Mouse (Mus musculus) megakaryocyte-erythroid progenitor cell, adult 5-6 weeks (primary cell): ENCODE results near the gene Tmem245. TPM values are rescaled to one million over a fixed set of nuclear protein-coding genes. Genes with fewer than 3 reads are reported as not detected.
A peak's percentile ranks its signal among the peaks of the same experiment; 100 is the strongest.
"Not testable (repeated sequence)": the region's sequence is repeated elsewhere in the genome, so short reads cannot be mapped to it uniquely, and the experiment has no call there.

Experiments used
- ATAC-seq: replicated peaks from 2 replicates; pipeline ENCODE4 v1.8.0; 2016; ENCODE audit warnings: mild to moderate bottlenecking, inconsistent platforms; ENCODE audit not compliant: severe bottlenecking, poor library complexity, low FRiP score, low TSS enrichment
- total RNA-seq, 2 experiments: library from RNA; stranded (forward) in 1 of 2; stranded (reverse) in 1 of 2; fragments of 200-1000, 215-1000 nt in 1 of 2; fragments of >200 nt in 1 of 2; fragmentation: Nextera tagmentation in 1 of 2; gene quantifications; 2 replicates each; pipeline ENCODE4 v1.2.3; 2014 to 2017

Tmem245 gene
- total RNA-seq, 2 experiments from 2014 or later: 4.7 to 11.8 TPM

DNA sequence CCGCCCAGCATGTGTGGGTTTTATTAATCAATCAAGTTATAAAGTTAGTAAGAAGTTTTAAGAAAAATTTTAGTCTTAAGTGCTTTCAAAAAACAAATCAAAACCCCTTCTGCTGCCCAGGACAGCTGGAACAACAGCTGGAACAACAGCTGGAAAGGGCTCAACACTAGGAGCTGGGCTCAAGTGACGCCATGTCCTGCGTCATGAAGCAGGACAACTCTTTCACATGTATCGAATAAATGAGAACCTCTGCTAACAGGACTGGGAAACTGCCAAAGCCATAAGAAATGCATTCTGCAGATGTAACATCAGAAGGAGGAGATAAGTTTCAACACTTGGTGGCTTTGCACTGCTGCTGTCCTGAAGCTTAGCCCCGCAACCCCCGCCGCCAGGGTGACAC lies 68.3 kb downstream of the Tmem245 start:
- no peak for ATAC-seq

DNA sequence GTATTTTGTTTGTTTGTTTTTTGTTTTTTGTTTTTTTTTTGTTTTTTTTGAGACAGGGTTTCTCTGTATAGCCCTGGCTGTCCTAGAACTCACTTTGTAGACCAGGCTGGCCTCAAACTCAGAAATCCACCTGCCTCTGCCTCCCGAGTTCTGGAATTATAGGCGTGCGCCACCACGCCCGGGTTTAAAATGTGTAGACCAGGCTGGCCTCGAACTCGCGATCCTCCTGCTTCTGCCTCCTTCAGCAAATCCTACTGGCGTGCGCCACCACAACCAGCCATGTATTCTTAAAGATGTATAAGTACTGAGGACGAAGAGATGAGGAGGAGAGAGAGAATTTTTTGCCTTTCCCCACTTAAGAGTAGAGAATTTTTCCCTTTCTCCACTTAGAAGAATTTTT lies 76.7 kb downstream of the Tmem245 start:
- ATAC-seq: not testable (repeated sequence)

DNA sequence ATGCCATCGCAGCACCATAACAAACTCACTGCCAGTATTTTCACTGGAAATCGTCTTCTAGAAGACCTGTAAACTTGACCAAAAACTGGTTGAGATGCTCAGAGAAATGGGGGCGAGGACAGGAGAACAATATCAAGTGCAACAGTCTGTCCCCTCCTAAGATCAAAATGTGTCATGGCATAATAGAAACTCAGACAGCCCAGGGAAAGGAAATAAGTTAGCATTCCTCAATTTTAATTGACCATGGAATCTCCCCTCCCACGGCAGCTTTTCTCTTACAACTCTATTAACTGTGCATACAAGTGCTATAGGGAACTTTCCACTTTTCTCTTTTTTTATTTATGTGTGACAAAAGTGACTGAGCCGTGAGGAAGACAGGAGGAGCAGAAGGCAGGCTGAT lies 79.5 kb downstream of the Tmem245 start:
- no peak for ATAC-seq

DNA sequence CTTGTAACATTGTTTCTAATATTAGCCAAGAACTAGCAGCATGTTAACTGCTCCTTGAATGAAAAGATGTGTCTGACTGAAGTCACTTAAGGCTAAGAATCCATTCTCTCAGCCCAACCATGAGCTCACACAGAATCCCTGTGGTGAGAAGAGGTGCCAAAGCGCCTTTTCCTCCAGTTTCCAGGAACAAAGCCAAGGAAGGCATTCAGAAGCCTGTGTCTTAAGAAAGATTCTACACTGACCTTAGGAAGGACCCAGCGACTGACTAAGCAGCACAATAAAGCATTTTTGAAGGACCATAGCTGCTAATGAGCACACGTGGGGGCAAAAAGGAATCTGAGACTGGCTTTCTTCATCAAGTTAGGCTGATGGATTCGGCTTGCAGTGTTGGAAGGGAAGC lies 81.3 kb downstream of the Tmem245 start:
- ATAC-seq: no peak

DNA sequence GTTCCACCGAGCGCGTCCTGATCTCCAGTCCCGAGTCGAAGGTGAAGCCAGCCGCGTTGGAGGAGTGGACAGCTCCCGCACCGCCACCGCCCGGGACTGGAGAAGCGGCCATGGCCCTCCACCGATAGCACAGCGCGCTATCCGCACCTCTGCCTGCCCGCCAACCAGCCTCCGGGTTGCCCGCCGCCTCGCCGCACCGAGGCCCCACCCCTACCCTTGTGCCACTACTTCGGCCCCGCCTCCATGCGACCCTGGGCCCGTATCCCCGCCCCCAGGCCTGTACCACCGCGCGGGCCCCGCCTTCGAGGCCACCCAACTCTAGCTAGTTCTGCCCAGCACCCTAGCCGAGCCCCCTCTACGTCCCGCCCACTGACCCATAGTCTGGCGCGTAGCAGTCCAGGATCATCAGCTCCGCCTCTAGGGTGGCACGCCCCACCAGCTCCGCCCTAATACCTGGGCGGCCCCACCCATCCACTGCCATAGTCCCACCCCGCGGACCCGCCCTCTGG lies 82.2 kb downstream of the Tmem245 start, which contains the start of gene Ctnnal1:
Gene Ctnnal1 (minus strand): TSS at position 186 of the 509 bp plus-strand sequence.
- ATAC-seq: peak; percentile 92

DNA sequence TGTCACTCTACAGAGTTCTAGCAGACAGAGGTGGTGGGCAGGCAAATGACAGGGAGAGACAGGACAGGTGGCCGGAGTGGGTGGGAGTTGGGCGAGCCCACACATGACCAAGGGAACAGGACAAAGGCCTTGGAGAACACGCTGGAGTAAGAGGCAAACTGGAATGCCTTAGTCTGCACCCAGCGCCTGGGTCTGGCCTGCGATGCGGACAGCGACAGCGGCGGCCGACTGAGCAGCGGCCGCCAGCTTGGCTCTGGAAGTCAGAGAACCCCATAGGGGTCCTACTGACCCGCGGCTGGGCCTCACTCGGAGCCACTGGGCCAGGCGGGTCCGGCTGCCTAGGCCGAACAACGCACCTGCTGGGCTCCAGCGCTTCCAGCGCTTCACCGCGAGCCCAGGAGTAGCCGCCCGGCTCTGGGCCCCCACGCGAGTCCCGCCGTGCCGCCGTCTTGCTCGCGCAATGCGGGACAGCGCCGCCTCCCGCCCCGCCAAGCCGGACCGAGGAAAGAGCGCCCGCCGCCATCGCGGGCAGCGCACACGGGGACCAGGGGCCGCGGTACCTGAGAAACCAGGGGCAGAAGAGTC lies 82.7 kb downstream of the Tmem245 start:
- peak; percentile 25; the same call in 1 of the 2 replicates for ATAC-seq

DNA sequence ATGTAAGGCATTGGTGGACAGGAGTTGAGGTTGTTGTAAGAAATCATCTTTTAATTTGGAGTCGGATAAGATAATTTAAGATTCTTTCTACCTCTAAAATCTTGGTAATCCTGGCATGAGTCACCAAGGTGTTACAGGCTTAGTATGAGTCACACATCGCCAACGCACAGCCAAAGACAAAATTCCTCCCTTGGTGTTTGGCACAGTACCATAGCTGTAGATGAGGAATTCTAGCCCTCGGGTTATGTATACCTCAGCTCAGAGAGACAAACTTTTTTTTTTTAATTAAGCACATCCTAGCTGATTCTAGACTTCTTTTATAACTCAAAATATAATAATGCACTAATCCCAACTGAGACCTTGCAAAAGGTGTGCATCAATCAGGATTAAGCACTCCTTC lies 83.2 kb downstream of the Tmem245 start:
- no peak for ATAC-seq

DNA sequence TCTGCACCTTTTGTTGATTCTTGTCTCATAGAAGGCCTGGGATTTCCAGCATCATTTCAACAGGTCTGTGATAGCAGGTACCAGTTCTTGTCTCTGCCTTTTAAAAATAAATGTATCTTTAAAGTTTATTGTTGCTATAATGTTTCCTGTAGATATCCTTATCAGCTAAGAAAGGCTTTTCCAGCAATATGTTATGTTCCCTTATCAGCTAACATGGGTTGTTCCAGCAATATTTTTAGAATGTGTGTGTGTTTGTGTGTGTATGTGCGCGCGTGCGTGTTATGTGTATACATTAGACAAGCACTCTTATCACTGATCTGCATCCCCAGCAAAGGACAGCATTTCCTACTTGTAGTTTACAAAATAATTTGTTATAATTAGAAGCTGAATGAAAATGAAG lies 85.7 kb downstream of the Tmem245 start:
- 0 out of 2 replicates have a peak, but pooled peaks have one; percentile 23 for ATAC-seq

DNA sequence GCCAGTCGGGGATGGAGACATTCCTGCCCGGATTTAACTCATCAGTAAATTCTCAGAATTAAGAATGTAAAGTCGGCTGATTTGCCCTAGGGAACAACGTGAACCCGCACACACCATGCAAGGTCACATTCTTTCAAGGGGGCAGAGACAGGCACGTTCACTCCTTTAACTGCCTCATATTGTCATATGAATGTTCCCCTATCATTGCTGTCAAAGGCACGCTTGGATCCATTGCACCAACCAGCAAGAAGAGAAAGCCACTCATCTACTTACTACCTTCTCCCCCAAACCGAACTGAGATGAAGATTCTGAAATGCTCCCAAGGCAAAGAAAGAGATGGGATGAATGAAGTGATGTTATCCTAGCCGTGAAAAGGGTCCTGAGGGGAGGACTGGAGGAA lies 88.5 kb downstream of the Tmem245 start:
- ATAC-seq: no peak

DNA sequence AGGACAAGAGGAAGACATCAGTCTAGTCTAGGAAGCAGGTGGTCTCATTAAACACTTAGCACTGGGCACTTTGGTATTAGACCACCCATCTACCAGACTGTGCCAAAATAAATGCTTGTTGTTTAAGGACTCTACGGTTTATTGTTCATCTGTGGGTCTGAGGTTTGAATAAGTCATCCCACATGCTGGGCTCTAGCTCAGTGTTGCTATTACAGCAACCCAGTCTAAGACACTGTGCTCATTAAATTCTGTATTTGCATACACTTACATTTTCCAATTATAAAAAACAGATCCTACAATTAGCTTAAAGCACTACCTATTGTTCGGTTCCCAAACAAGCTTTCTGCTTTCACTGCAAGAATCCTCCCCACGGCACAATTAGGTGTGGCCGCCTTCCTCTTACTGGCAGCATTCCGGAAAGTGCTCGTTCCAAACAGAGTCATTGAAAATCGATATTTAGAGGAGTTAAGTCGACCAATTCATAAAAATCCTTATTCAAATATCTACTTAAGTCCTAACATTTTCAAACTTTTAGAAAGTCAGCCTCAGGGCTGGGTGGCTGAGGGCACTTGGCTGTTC lies 90.8 kb downstream of the Tmem245 start:
- no peak for ATAC-seq

DNA sequence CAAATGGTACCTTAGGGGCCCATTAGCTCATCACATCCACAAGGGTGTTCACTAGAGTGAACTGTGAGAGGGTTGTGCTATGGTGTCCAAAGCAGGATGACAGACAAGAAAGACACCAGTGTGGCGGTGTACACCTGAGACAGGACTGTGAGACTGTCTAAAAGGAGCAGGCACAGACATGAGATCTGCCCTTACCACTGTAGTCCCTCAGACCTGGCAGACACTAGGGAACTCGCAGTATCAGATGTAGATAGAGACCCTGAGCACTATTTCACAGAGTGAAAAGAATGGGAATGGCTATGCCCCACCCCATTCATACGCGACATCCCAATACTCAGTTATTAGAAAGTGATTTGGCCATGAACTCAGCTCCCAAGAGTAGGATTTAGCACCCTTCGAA lies 91.3 kb downstream of the Tmem245 start:
- ATAC-seq: no peak

DNA sequence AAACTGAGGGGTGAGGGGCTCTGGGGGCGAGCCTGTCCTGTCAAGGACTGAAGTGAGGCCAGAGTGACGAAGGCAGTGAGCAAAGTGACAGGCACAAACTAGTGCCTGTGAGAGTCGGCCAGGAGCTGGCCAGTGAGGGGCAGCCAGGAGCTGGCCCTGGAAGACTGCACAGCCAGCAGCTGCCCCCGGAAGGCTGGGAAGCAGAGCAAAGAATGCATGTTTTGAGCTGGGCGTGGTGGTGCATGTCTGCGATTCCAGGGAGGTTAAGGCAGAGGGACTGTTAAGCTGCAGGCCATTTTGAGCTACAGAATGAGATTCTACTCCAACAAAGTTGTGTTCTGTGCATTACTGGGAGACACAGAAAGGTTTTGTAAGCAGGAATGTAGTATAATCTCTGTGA lies 96.5 kb downstream of the Tmem245 start:
- no peak for ATAC-seq

DNA sequence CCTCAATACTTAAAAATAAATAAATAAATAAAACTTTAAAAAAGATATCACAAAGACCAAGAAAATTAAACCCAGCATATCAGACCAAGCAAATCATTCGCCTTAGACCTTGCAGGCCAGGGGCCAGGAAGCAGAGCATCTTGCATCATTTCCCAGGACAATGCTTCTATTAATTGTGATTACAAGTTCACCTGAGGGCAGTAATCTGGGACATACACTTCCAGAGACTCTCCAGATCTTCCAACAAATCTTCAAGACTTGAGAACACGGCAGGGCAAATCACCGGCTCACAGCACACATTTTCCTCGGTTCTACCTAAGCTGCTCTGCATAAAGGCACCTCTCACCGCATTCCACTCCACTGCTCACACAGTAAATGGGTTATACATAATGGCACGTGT lies 99.2 kb downstream of the Tmem245 start:
- ATAC-seq: no peak

DNA sequence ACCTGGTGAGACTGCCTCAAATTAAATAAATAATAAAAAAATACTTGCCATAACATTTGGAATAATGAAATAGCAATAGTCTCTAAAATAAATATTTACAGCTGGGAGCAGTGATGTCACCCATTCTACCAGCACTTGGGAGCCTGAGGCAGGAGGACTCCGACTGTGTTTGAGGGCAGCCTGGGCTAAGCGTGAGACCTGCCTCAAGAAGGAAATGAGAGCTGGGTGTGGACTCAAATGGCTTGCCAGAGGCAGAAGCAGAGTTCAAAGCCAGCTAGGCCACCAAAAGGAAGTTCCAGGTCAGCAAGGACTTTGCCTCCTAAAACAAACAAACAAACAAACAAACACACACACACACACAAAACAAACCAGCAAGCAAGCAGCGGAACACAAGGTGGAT lies 99.8 kb downstream of the Tmem245 start:
- no peak for ATAC-seq

DNA sequence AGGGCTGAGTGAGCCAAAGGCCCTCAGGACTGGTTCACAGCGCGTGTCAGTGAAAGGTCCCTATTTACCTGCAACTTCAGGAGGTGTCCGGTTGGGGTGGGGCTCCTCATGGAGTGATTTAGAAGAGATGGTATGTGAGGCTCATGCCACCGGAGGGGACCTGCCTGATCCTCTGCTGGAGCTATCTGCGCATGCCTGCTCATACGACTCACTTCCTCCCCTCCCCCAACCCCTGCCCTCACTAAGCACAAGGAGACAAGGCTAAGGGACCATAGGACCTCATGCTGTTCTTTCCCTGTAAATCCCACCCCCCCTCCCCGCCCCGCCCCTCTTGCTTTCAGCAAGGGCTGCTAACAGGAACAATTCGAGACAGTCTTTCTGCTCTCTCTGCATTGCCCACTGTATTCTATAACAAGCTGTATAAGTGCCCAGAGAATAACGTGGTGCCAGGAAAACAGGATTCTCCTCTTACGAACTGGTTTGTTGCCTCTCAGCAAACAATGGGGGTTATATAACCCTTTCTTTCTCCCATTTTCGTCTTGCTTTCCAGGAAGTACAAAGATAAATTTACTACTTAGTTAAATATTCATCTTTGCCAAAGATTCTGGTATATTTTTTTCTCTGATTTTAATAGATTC lies 101.2 kb downstream of the Tmem245 start:
- ATAC-seq: no peak

DNA sequence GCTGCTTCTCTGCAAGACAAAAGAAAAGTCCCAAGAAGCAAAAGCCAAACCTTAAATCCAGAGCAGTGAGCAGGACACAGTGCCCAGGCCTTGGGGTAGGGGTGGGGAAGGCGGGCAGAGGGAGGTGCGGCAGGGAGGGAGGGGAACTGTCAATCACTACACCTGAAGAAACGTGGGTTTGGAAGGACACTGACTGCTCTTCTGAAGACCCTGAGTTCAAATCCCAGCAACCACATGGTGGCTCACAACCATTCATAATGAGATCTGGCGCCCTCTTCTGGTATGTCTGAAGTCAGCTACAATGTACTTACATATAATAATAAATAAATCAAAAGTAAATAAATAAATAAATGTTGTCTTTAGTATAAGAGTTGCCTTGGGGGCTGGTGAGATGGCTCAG lies 102.3 kb downstream of the Tmem245 start:
- no peak for ATAC-seq

DNA sequence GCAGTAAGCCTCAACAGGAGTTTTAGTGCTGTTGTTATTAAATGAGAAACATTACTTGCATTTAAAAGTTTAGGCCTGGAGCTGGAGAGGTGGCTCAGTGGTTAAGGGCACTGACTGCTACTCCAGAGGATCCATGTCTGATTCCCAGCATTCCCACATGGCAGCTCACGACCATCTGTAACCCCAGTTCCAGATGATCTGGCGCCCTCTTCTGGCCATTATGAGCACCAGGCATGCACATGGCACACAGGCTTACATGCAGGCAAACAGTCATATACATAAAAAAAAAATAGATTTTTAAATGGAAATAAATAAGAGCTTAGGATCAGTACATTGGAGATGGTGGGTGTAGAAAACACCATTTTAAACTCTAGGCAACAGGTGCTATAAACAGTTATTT lies 103.3 kb downstream of the Tmem245 start:
- no peak for ATAC-seq

DNA sequence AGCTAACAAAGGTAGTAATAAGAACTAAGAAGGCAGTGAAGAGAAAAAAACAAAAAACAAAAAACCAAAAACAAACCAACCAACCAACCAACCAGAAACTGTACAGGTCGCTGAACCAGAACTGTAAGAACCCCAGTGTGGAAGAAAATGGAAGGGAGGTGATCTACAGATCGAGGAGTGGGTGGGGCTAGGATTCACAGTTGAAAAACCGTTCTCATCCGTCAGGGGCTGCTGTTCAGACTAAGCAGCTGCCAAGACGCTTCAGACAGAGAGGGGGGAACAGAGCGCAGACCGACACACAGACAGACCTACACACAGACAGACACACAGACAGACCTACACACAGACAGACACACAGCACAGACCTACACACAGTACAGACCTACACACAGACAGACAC lies 104.7 kb downstream of the Tmem245 start:
- no peak for ATAC-seq

DNA sequence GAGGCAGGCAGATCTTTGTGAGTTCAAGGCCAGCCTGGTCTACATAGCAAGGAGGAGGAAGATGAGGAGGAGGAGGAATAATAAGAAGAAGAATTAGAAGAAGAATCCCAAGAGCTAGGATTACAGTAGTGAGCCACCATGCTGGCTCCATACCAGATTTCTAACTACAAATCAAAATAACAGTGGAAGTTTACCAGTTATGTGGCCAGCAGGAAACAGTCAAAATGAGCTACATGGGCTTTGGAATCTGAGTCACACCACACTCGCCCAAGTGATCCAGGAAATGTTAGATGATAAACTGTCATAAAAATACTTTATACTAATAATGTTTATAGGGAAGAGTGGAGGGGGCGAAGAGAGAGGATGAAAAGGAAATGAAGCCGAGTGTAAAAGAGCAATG lies 106.9 kb downstream of the Tmem245 start:
- ATAC-seq: no peak

DNA sequence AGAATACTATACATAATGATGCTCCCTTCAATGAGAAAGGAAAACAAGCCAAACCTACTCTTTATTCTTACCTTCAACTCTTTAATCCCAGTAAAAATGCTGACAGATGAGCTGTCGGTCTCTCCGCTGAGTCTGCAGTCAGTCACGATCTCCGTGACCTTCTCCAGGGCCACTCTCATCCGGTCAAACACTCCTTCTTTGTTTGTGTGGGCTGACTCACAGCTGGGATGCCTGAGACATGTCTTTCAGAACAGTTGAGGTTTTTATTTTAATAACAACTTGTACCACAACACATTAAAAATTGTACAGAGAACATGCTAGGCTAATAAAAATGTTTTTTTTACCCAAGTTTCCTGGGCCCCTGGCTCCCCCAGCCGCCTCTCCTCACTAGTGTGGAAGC lies 109.6 kb downstream of the Tmem245 start:
- no peak for ATAC-seq

DNA sequence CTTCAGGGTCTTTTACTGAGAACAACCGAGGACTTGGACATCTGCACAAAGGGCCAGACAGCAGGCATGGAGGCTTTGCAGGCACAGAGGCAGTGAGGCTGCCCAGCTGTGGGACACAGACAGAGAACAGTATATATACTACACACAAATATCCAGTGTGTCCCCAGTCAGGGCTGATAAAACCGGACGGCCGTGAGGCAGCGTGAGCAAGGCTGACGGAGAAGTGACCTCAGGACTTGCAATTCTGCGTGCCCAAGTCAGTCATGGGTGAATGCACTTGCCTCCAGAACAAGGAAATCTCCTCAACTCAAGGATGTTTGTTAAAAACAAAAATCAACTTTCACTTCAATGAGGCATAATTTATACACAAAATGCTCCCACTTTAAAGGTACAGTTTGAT lies 115.2 kb downstream of the Tmem245 start:
- ATAC-seq: no peak
